Mouse (Mus musculus): ENCODE data around the gene Polr2j.

Gene Polr2j

GRCm38 (mm10) chr5:136115891-136116783 lies at the start of gene Polr2j:
Gene Polr2j, plus strand, starts transcription at chr5:136116631.
- DNase-seq (ENCODE audit: low spot score in 2 of 2), result peak; percentile 92 to 96

GRCm38 (mm10) chr5:136069411-136069810 lies 47.0 kb upstream of the Polr2j start:
- DNase-seq (ENCODE audit: low spot score in 2 of 2), result no peak

GRCm38 (mm10) chr5:136073051-136073450 lies 43.4 kb upstream of the Polr2j start:
- no peak for DNase-seq (ENCODE audit: low spot score in 2 of 2)

GRCm38 (mm10) chr5:136073526-136073925 lies 42.9 kb upstream of the Polr2j start:
- DNase-seq (ENCODE audit: low spot score in 2 of 2), result no peak

GRCm38 (mm10) chr5:136075076-136075475 lies 41.4 kb upstream of the Polr2j start:
- no peak for DNase-seq (ENCODE audit: low spot score in 2 of 2)

- no peak for DNase-seq (ENCODE audit: low spot score in 2 of 2)
Measured at GRCm38 (mm10) chr5:136076284-136076683, 40.1 kb upstream of the Polr2j start.

- DNase-seq (ENCODE audit: low spot score in 2 of 2), result no peak
Measured at GRCm38 (mm10) chr5:136077001-136077550, 39.4 kb upstream of the Polr2j start.

GRCm38 (mm10) chr5:136078136-136078535 lies 38.3 kb upstream of the Polr2j start:
- DNase-seq (ENCODE audit: low spot score in 2 of 2), result no peak

- no peak for DNase-seq (ENCODE audit: low spot score in 2 of 2)
Measured at GRCm38 (mm10) chr5:136082345-136082744, 34.1 kb upstream of the Polr2j start.

- peak; percentile 93 to 94 for DNase-seq (ENCODE audit: low spot score in 2 of 2)
Measured at GRCm38 (mm10) chr5:136083669-136084107, 32.7 kb upstream of the Polr2j start, which contains the start of gene Rasa4. Gene Rasa4, plus strand, starts transcription at chr5:136083916.

GRCm38 (mm10) chr5:136084144-136084881 lies 32.1 kb upstream of the Polr2j start:
- DNase-seq (ENCODE audit: low spot score in 2 of 2), result no peak

GRCm38 (mm10) chr5:136084891-136085651 lies 31.4 kb upstream of the Polr2j start:
- no peak for DNase-seq (ENCODE audit: low spot score in 2 of 2)

GRCm38 (mm10) chr5:136086290-136086689 lies 30.1 kb upstream of the Polr2j start:
- no peak for DNase-seq (ENCODE audit: low spot score in 2 of 2)

GRCm38 (mm10) chr5:136088821-136089575 lies 27.4 kb upstream of the Polr2j start:
- no peak for DNase-seq (ENCODE audit: low spot score in 2 of 2)

GRCm38 (mm10) chr5:136091927-136092326 lies 24.5 kb upstream of the Polr2j start:
- no peak for DNase-seq (ENCODE audit: low spot score in 2 of 2)

- DNase-seq (ENCODE audit: low spot score in 2 of 2), result no peak
Measured at GRCm38 (mm10) chr5:136094249-136095010, 22.0 kb upstream of the Polr2j start.

- no peak for DNase-seq (ENCODE audit: low spot score in 2 of 2)
Measured at GRCm38 (mm10) chr5:136095089-136095488, 21.3 kb upstream of the Polr2j start.

GRCm38 (mm10) chr5:136098536-136098935 lies 17.9 kb upstream of the Polr2j start:
- no peak for DNase-seq (ENCODE audit: low spot score in 2 of 2)

- DNase-seq (ENCODE audit: low spot score in 2 of 2), result peak; percentile 46 to 70
Measured at GRCm38 (mm10) chr5:136102099-136102820, 14.2 kb upstream of the Polr2j start.
